Mouse (Mus musculus) lung, adult 2 months (tissue): ENCODE results near the gene Nt5c1a.

Experiments used
- CTCF ChIP-seq: fragments of 200-500 bp; IDR thresholded peaks from 2 replicates; pipeline ENCODE4 v1.5.1; 2011; ENCODE audit warnings: mild to moderate bottlenecking, low read length, control low read depth; ENCODE audit not compliant: insufficient read depth
- POLR2A ChIP-seq: fragments of 200-500 bp; IDR thresholded peaks from 2 replicates; pipeline ENCODE4 v1.6.1; 2011; ENCODE audit warnings: low read depth, mild to moderate bottlenecking, control low read depth, low read length, borderline replicate concordance; ENCODE audit errors: extremely low read depth

GRCm38 (mm10) chr4:123247147-123247880 is 46.0 kb downstream of the Nt5c1a start:
- TF ChIP-seq CTCF (no peak), POLR2A (no peak)
